Mouse (Mus musculus): Measurements from ENCODE around the gene Slc2a3. TPM values are rescaled to one million over a fixed set of nuclear protein-coding genes. Genes with fewer than 3 reads are reported as not detected.

The Slc2a3 gene
- 0.83 and 0.96 TPM in 2 replicates for polyA plus RNA-seq (2012; rRNA removed; ENCODE audit: low replicate concordance)

GRCm38 (mm10) chr6:122801301-122801800, at the start of gene Slc2a3:
Slc2a3 (minus strand) TSS chr6:122801640.

DNA sequence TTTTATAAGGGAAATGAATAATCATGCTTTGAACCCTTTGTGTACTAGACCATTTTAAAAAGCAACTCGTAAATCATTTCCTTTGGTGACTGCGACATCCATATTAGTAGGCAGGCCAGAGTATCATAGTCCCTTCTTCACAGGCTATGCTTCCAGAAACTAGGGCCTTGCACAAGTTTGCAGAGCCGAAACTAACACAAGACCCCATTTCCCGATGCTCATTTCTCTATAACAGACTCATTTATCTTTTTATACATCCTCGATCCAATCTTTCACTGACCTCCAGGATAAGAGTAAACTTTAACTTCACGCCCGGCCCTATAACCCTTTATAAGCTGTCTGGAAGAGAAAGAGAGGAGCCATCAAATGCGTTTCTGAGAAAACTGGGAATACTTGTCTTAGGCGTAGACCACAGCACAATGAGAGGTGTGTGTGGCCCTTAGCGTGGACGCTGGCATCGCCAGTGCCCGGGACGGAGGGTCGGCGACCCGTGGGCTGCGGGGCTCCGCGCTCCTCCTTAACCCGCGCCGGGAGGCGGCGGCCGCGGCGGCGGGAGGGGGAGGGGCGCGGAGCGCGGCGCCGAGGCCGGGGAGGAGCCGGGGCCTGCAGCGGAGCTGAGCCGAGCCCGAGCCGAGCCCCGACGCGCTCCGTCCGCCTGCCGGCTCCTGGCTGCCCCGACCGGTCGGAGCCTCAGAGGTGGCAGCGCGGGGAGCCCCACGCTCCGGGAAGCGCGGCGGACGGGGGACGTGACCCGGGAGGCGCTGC, 18.0 kb upstream of the Slc2a3 start, which contains the start of gene Foxj2:
Gene Foxj2 (plus strand): TSS at position 609 of the 765 bp plus-strand sequence.

DNA sequence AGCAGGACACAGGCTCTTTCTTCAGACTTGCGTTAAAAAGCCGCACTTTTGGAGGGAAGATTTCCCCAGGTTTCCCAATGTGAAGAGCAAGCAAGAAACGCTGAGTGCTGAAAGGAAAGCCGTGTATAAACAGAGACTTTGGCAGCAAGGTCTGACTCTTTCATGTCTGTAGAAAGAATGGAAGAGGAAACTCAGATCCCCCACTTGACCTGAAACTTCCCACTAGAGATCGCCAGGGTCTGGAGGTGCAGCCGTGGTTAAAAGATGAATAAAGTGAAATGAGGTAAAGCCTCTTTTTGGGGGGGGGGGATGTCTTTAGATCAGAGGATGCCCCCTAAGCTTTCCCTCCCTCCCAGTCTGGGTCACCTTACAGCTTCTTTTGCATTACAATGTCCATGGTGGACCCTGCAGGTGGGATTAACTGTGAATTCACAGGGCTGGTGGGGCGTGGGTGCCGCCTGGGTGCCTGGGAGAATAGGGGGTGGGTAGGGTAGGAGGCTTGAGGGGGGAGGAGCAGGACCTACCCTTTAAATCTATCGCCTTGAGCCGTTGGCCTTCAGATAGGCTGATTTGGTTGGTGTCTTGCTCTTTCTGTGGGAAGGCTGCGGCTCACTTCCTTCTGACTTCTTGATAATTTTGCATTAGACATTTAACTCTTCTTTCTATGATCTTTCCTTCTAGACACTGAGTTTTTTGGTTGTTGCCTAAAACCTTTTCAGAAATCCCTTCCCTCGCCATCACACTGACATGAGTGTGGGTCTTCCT, 94.2 kb downstream of the Slc2a3 start, which contains the start of gene Nanog:
Gene Nanog (plus strand): TSS at position 454 of the 765 bp plus-strand sequence.

Other genes starting within 250 kb of the Slc2a3 start
- 0.17 TPM in 1 of 2 replicates, not detected in the other for gene Aicda, start 247.8 kb downstream of the Slc2a3 start, polyA plus RNA-seq (2012; rRNA removed; ENCODE audit: low replicate concordance)
- gene Apobec1, start 199.2 kb downstream of the Slc2a3 start, polyA plus RNA-seq (2012; rRNA removed; ENCODE audit: low replicate concordance), result 4.8 and 6.3 TPM in 2 replicates
- 0.12 and 0.20 TPM in 2 replicates for gene Gdf3, start 191.6 kb downstream of the Slc2a3 start, polyA plus RNA-seq (2012; rRNA removed; ENCODE audit: low replicate concordance)
- not detected in 2 replicates for gene Dppa3, start 175.2 kb downstream of the Slc2a3 start, polyA plus RNA-seq (2012; rRNA removed; ENCODE audit: low replicate concordance)
- gene Nanog, start 94.2 kb downstream of the Slc2a3 start, polyA plus RNA-seq (2012; rRNA removed; ENCODE audit: low replicate concordance), result 0.05 TPM in 1 of 2 replicates, not detected in the other
- gene Foxj2, start 18.3 kb upstream of the Slc2a3 start, polyA plus RNA-seq (2012; rRNA removed; ENCODE audit: low replicate concordance), result 6.4 and 7.7 TPM in 2 replicates
- gene C3ar1, start 54.5 kb upstream of the Slc2a3 start, polyA plus RNA-seq (2012; rRNA removed; ENCODE audit: low replicate concordance), result 0.72 and 0.76 TPM in 2 replicates
- gene Necap1, start 72.8 kb upstream of the Slc2a3 start, polyA plus RNA-seq (2012; rRNA removed; ENCODE audit: low replicate concordance), result 8.1 and 9.1 TPM in 2 replicates
- gene Clec4a1, start 120.2 kb upstream of the Slc2a3 start, polyA plus RNA-seq (2012; rRNA removed; ENCODE audit: low replicate concordance), result 0.56 and 0.90 TPM in 2 replicates
- gene Clec4a3, start 150.9 kb upstream of the Slc2a3 start, polyA plus RNA-seq (2012; rRNA removed; ENCODE audit: low replicate concordance), result 0.11 and 0.26 TPM in 2 replicates
- 0.13 and 0.15 TPM in 2 replicates for gene Clec4a4, start 188.7 kb upstream of the Slc2a3 start, polyA plus RNA-seq (2012; rRNA removed; ENCODE audit: low replicate concordance)
- not detected in 2 replicates for gene Clec4b1, start 248.3 kb upstream of the Slc2a3 start, polyA plus RNA-seq (2012; rRNA removed; ENCODE audit: low replicate concordance)

All from duodenum, adult 2 months (tissue).